Mouse (Mus musculus): ENCODE measurements around the gene Pcsk2.
A peak's percentile ranks its signal among the peaks of the same experiment; 100 is the strongest.

Pcsk2 gene

GRCm38 (mm10) chr2:143840895-143841294 is 294.9 kb downstream of the Pcsk2 start:
- DNase-seq = no peak

- no peak for DNase-seq
Measured at GRCm38 (mm10) chr2:143841536-143841935, 295.6 kb downstream of the Pcsk2 start.

DNA sequence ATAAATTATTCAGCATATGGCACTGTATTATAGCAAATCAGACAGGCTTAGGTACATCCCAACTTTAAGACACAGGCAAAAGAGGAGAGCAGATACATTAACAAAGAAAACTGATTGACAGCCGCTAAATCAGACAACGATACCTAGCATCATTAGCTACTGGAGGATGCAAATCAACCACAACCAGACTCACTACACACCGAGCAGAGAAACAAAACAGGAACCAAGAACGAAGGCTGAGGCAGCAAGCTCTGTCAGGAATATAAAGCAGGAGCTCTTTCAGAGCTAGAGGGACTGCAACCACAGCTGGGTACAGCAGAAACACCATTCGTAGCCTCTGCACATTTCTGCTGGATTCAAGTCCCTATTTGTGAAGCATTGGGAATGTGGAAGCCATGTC is 298.8 kb downstream of the Pcsk2 start:
- no peak for DNase-seq

DNA sequence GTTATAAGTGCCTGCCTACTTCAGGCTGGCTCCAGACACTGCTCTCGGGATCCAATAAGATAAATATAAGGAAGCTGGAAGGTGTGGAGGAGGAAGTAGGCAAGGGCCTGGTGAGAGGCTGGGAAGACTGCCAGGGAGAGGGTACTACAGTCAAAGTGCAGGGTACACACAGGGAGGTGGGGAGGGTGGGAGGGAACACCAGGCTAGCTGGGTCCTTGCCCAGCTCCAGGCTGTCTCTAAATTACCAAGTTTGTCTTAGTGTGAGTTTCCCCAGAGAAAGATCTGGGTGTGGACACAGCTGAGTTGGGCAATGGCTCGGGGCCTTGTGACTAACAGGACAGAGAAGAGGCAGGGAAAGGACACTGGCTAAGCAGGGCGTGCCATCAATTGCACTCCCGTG is 300.8 kb downstream of the Pcsk2 start:
- peak; percentile 87 for DNase-seq

GRCm38 (mm10) chr2:143847291-143847690 is 301.3 kb downstream of the Pcsk2 start:
- no peak for DNase-seq

DNA sequence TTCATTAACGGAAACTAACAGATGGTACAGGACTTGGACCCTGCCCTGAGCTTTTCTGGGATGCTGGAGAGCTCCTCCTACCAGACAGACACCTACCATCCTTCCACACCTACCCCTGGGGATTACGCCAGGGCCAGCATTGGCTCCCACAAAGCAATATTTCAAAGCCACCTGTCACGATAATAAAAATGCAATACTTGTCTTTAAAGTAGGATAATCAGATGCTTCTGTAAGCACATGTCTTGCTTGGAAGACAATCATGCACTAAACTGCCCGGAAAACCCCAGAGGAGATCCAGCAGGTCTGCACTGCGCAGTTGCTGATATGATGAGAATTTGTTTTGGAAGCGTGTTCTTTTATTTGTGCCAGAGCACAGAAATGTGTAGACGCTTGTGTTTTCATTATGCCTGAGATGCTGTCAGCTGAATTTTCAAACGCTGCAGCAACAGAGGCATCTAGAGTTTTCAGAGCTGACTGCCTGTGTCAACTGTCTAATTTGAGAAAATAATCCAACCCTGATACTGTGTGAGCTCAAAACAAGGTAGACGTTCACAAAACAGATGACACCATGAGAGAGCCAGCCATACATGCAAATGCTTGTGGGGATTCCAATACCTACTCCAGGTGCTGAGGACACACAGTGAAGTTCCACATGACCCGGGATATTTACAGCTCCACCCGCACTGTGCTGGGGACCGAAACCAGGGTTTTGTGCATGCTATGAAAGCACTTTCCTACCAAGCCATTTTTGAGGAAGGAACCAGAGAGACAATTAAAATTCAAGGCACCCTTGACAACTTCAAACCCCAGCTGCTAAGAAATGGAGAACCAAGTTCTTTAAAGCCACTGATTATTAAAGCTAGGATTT is 305.6 kb downstream of the Pcsk2 start:
- no peak for DNase-seq

DNA sequence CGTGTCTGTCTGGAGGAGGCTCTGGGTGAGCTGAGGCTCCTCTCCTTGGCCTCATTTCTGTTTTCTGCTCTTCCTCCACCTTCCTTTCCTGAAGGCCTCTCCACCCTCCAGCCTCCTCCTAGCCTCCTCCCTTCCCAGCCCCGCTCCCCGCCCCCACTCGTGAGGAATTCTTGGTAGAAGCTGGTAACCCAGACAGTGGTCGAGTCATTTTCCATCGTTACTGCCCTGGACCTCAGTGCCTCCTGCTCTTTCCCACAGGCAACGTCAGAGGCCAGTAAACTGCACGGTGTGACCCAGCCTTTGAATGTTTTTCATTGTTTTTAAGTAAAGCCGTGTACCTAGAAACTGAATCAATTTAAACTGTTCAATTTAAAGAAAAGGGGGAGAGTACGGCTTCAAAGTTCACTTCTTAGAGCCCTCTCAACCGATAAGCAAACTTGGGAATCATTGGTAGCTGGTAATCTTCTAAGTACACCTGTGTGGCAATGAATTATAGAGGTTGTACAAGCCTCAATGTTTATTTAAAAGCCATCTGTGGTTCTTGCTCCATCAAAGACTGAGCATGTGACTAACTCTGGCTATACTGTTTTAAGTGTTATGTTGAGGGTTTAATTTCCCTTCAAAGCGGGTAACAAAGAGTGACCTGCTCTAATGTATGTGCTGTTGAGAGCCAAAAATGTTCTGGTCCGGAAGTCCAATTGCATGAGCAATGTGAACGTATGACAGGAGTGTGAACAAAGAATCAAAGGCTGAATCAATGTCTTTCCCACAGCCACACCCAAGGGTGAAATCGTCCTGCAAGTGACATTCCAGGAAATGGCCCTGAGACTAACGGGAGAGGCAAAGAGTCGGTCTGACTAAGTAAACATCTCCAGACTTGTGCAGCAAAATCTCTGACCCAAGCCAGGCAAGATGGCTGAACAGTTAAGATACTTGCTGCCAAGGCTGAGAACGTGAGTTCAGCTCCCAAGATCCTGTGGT is 306.6 kb downstream of the Pcsk2 start:
- peak; percentile 10 for DNase-seq

- DNase-seq = no peak
Measured at GRCm38 (mm10) chr2:143853447-143853846, 307.5 kb downstream of the Pcsk2 start.

DNA sequence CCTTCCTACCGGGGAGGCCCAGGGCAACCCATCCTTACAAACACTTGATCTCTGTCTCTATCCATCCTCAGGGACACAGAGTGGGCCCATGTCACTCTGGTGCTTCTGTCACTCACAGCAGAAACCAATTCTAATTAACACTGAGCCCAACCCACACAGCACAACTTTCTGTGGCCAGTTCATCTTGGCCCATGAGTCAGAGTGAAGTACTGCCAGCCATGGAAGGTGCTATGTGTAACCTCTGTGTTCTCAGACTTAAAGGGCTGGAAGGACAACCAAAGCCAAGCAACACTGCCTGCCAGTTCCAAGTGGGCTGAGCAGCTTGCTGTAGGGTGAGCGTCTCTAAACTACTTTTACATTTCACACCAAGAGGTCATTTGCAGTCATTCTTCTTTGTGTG is 313.2 kb downstream of the Pcsk2 start:
- DNase-seq = no peak

DNA sequence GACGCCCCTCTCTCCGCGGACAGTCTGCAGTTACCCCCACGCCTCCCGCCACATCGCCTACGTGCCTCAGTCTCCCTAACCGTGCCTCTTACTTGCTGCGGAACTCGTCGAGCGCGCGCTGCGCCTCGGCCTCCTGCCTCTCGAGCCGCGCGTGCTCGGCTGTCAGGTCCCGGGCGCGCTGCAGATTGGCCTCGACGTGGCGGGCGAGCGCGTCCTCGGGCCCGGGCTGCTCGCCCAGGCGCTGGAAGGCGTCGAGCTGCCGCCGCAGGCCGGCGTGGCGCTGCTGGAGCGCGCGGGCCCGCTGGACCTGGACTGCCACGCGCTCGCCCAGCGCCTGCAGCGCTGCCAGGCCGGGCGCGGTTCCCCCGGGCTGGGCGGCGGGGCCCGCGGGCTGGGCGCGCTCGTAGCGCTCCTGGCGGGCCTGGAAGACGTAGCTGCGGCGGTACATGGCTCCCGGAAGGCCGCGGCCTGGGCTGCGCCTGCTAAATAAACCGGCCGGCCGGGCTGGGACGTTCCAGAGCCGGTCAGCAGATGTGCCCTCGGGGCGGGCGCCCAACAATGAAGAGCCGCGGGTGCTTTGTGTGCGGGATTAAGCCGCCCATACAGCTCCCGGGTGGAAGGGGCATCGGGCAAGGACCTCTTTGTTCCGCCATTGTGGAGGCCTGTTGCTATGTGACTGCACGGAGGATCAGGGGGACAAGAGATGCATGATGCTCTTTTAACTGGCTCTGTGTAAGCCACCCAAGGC is 316.7 kb downstream of the Pcsk2 start, which contains the start of gene Bfsp1:
Bfsp1 (minus strand) TSS at position 690 of the 748 bp plus-strand sequence.
- DNase-seq = peak; percentile 65

GRCm38 (mm10) chr2:143864600-143864999 is 318.6 kb downstream of the Pcsk2 start:
- peak; percentile 13 for DNase-seq

Data from lung, postnatal 10 days (tissue).